In the genomic region with DNA sequence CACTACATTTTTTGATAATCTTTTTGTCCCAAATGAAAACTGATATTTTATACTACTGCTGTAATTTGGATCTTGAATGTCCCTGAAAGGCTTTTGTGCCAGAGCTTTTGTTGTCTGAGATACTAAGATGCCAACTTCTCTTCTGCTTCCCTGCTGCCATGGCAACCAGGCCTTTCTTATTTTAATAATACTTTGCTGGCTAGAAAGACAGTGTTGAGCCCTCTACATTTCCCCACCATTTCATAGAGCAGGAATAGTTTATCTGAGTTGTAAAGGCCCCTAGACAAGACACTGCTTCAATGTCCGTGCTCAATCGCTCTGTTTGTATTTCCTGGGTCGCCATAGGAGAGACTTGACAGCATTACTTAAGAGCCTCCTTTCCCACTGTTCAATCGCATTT, we compare ENCODE assay signal across 11 mouse cellular contexts. TPM values are rescaled to one million over a fixed set of nuclear protein-coding genes. Genes with fewer than 3 reads are reported as not detected.
DNase-seq lines count a peak whose midpoint lies in the region; ATAC-seq lines count a peak whose summit lies in the region.
"Had no signal": no experiment of that assay in that cellular context is flagged by ENCODE, and none has a peak within 500 bp of the region (broad histone marks: within the 10 kb centered on the region; RNA-seq: fewer than 3 reads in every experiment).

No protein-coding gene starts in this region.

- peak overlapping the region; percentile 98 for H3K4me3 ChIP-seq in megakaryocyte, embryonic 14.5 days (replicated peaks)
- peak overlapping the region; percentile 92; the same call in 1 of the 2 replicates for H3K4me3 ChIP-seq in forebrain, embryonic 13.5 days
- H3K4me3 ChIP-seq in liver, embryonic 13.5 days (replicated peaks): peak overlapping the region; percentile 84
- H3K4me3 ChIP-seq in neural tube, embryonic 14.5 days (ENCODE audit: low read depth, low read length): no peak overlapping the region

- H3K9me3 ChIP-seq in megakaryocyte, embryonic 14.5 days: no peaks in the 10 kb centered on the region
- H3K9me3 ChIP-seq in forebrain, embryonic 13.5 days (replicated peaks): no peaks in the 10 kb centered on the region
- H3K9me3 ChIP-seq in liver, embryonic 13.5 days (replicated peaks): no peaks in the 10 kb centered on the region
- no peaks in the 10 kb centered on the region for H3K9me3 ChIP-seq in neural tube, embryonic 14.5 days (ENCODE audit: control insufficient read depth, low read length)

- WGBS in forebrain, embryonic 13.5 days: 7% methylated on average over 4 of the region's 4 CpGs
- 75% methylated on average over 4 of the region's 4 CpGs for WGBS in liver, embryonic 13.5 days (ENCODE audit: insufficient replicate concordance)
- 24% methylated on average over 4 of the region's 4 CpGs for WGBS in neural tube, embryonic 14.5 days

- peaks cover 44% of the 10 kb centered on the region for H3K4me1 ChIP-seq in megakaryocyte, embryonic 14.5 days
- peaks cover 49% of the 10 kb centered on the region for H3K4me1 ChIP-seq in forebrain, embryonic 13.5 days
- peaks cover 45% of the 10 kb centered on the region for H3K4me1 ChIP-seq in liver, embryonic 13.5 days (replicated peaks)
- H3K4me1 ChIP-seq in neural tube, embryonic 14.5 days (ENCODE audit: control insufficient read depth, insufficient read depth, low read length): peaks cover 26% of the 10 kb centered on the region

- H3K27me3 ChIP-seq in megakaryocyte, embryonic 14.5 days (replicated peaks): no peaks in the 10 kb centered on the region
- no peaks in the 10 kb centered on the region for H3K27me3 ChIP-seq in forebrain, embryonic 13.5 days
- H3K27me3 ChIP-seq in liver, embryonic 13.5 days: no peaks in the 10 kb centered on the region
- H3K27me3 ChIP-seq in neural tube, embryonic 14.5 days (ENCODE audit: control insufficient read depth, insufficient read depth, low read length): no peaks in the 10 kb centered on the region

- H3K27ac ChIP-seq in forebrain, embryonic 13.5 days: peak overlapping the region; percentile 60
- peak overlapping the region; percentile 99 for H3K27ac ChIP-seq in liver, embryonic 13.5 days
- H3K27ac ChIP-seq in neural tube, embryonic 14.5 days (ENCODE audit: low read depth, low read length): no peak overlapping the region; the same call in 1 of the 2 replicates

- peak overlapping the region; percentile 83 for H3K4me2 ChIP-seq in forebrain, embryonic 13.5 days
- peak overlapping the region; percentile 88 for H3K4me2 ChIP-seq in liver, embryonic 13.5 days
- peak overlapping the region; percentile 75 for H3K4me2 ChIP-seq in neural tube, embryonic 14.5 days (ENCODE audit: low read depth, low read length)

- H3K9ac ChIP-seq in forebrain, embryonic 13.5 days: 0 out of 2 replicates have a peak overlapping the region, but pooled peaks have one; percentile 14
- H3K9ac ChIP-seq in liver, embryonic 13.5 days: peak overlapping the region; percentile 100
- H3K9ac ChIP-seq in neural tube, embryonic 14.5 days (replicated peaks; ENCODE audit: low read depth, low read length): no peak overlapping the region

- H3K36me3 ChIP-seq in megakaryocyte, embryonic 14.5 days (replicated peaks; ENCODE audit: low read length): peaks cover 45% of the 10 kb centered on the region
- H3K36me3 ChIP-seq in forebrain, embryonic 13.5 days (ENCODE audit: poor library complexity, severe bottlenecking): no peaks in the 10 kb centered on the region
- H3K36me3 ChIP-seq in liver, embryonic 13.5 days: peaks cover 21% of the 10 kb centered on the region; the same call in 1 of the 2 replicates
- no peaks in the 10 kb centered on the region for H3K36me3 ChIP-seq in neural tube, embryonic 14.5 days (ENCODE audit: control insufficient read depth, insufficient read depth, low read length)

- no peak for DNase-seq in liver, embryonic 13.5 days
- no peak for DNase-seq in cerebellum, postnatal 10 days
- DNase-seq in left cerebral cortex, adult 8-10 months (ENCODE audit: low spot score in 2 of 2): no peak
- DNase-seq: gastrocnemius, postnatal 25 days; lung, adult 2 months; thymus, postnatal 4 days had no signal

- no peak for ATAC-seq in megakaryocyte, adult 5-6 weeks (ENCODE audit: poor library complexity, severe bottlenecking)
- ATAC-seq in forebrain, embryonic 13.5 days: no peak
- no peak for ATAC-seq in liver, embryonic 13.5 days (ENCODE audit: low read depth)
- ATAC-seq in neural tube, embryonic 14.5 days (ENCODE audit: low read depth): no peak
- no peak for ATAC-seq in megakaryocyte-erythroid progenitor cell, adult 5-6 weeks (replicated peaks; ENCODE audit: low FRiP score, low TSS enrichment, poor library complexity, severe bottlenecking)

RNA-seq across cellular contexts. Expression of a gene that starts 3.0 kb away (rescaled TPM):
- polyA plus RNA-seq in megakaryocyte, embryonic 14.5 days (2012; ENCODE audit: insufficient read depth, low replicate concordance): 1.4 and 3.2 TPM in 2 replicates
- 74.6 and 82.1 TPM in 2 replicates for total RNA-seq in megakaryocyte, adult 5-6 weeks (2015)
- 80.8 and 83.2 TPM in 2 replicates for total RNA-seq in megakaryocyte, adult 5-6 weeks (2017)
- polyA plus RNA-seq in forebrain, embryonic 13.5 days (2015; fragmentation: Nextera tagmentation; extraction: Ambion mirVana): 10.1 and 10.7 TPM in 2 replicates
- polyA plus RNA-seq in liver, embryonic 13.5 days (2015; fragmentation: Nextera tagmentation; extraction: Ambion mirVana): 10.9 and 11.8 TPM in 2 replicates
- 18.5 and 22.0 TPM in 2 replicates for polyA plus RNA-seq in neural tube, embryonic 14.5 days (2014; fragmentation: Nextera tagmentation; extraction: Ambion mirVana)
- total RNA-seq in megakaryocyte-erythroid progenitor cell, adult 5-6 weeks (2014; fragmentation: Nextera tagmentation): 45.8 and 57.1 TPM in 2 replicates
- 82.8 and 85.8 TPM in 2 replicates for total RNA-seq in megakaryocyte-erythroid progenitor cell, adult 5-6 weeks (2017)
- total RNA-seq in left cerebral cortex, adult 8-10 months (2022): 10 to 100 TPM; 34.2 to 39.8 (median 35.1) TPM
